Mouse (Mus musculus) liver, embryonic 14.5 days (tissue): ENCODE results near the gene D430041D05Rik.

Source experiments
- CTCF ChIP-seq: IDR thresholded peaks from 2 replicates; pipeline ENCODE4 v1.5.1; 2016; ENCODE audit warnings: antibody characterized with exemption, low read depth, control low read depth
- EP300 ChIP-seq: IDR thresholded peaks from 2 replicates; pipeline ENCODE4 v1.6.1; 2016; ENCODE audit warnings: antibody characterized with exemption, low read depth

GRCm38 (mm10) chr2:104109528-104109927 lies 301.3 kb downstream of the D430041D05Rik start:
- TF ChIP-seq CTCF = no peak
- no peak for TF ChIP-seq EP300
